Mouse (Mus musculus) heart, adult 2 months (tissue): ENCODE results near the gene Fbxo2.

Experiments
- CTCF ChIP-seq: fragments of 200-600 bp; IDR thresholded peaks from 2 replicates; pipeline ENCODE4 v1.8.1; 2022; ENCODE audit warnings: antibody characterized with exemption, mild to moderate bottlenecking, moderate library complexity
- EP300 ChIP-seq: fragments of 200-500 bp; IDR thresholded peaks from 2 replicates; pipeline ENCODE4 v1.6.1; 2011; ENCODE audit warnings: low read depth, low read length, control low read depth; ENCODE audit not compliant: insufficient read depth

DNA sequence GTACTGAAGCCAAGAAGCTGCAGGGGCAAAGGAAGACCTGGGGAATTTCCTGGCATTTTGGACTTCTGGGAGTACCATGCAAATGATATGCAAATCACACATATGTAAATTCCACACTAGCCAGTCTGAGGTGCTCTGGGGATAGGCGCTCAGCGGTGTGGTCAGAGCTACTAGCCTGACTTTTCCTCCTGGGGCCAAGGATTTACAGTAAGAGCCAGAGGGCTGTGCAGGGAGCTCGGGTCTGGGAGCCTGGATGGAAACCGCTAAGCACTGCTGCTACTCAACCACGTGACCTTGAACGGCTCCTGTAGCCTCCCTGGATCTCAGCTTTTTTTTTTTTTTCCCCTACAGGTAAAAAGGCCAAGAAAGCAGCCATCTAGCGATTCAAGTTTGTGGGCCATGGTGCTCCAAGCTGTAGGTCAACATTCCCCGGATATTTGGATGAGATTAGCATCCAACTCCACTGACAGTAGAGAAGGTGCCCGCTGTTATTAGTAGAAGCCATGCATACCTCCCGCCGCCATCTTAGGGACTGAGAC, 32.4 kb downstream of the Fbxo2 start:
- no peak for TF ChIP-seq CTCF
- no peak for TF ChIP-seq EP300
